Mouse (Mus musculus): ENCODE results near the gene Wnt5b. TPM values are rescaled to one million over a fixed set of nuclear protein-coding genes. Genes with fewer than 3 reads are reported as not detected.

Gene Wnt5b
- polyA plus RNA-seq, 1 experiment from 2014 or later = 11.4 TPM

DNA sequence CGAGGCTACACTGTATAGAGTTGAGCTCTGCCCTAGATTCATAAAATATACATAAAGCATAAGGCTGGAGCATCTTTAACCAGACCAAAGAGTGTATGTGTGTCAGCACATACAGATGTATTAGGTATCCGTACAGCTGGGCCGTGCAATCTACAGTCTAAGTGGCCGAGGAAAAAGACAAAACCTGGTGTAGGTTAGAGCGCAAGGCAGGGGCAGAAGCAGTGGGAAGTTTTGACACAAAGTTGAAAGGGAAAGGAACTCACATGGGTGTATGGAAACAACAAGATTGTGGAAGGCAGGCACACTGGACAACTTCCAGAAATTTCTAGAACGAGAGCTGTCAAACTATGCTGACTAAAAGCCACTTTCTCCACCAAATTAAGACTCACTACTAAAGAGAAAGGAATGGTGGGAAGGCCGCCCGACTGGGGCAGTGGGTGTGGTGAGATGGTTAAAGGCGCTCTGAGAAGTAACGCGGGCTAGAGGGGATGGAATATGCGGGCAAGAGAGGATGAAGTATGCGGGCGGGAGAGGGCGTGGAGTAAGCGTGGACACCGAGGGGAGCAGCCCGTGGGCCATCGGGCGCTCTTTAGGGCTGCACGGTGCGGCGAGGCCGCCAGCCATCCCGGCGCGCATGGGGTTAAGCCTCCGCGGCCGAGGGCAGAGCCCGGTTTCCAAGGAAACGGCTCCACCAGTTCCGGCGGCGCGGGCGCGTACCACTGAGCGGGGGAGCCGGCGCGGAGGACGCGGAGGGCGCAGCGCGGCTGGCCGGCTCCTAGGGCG, 65.4 kb downstream of the Wnt5b start:
- 2% methylated on average over 21 of the region's 49 CpGs for WGBS
- Histone ChIP-seq H3K4me2 (ENCODE audit: low read depth, low read length) (peak overlapping the region; percentile 100), H3K4me3 (ENCODE audit: low read depth, low read length) (peak overlapping the region; percentile 81), H3K9ac (ENCODE audit: low read depth, low read length) (peak overlapping the region; percentile 94), H3K9me3 (ENCODE audit: control insufficient read depth, low read length) (no peaks in the 10 kb centered on the region), H3K4me1 (ENCODE audit: control insufficient read depth, insufficient read depth, low read length) (peaks cover 19% of the 10 kb centered on the region), H3K27me3 (replicated peaks; ENCODE audit: control insufficient read depth, insufficient read depth, low read length) (no peaks in the 10 kb centered on the region), H3K36me3 (ENCODE audit: control insufficient read depth, insufficient read depth, low read length) (peaks cover 12% of the 10 kb centered on the region), H3K27ac (replicated peaks; ENCODE audit: low read depth, low read length) (peak overlapping the region; percentile 99)
- peak; percentile 95 for ATAC-seq (ENCODE audit: low read depth)
- DNase-seq (ENCODE audit: low spot score) = peak; percentile 95

DNA sequence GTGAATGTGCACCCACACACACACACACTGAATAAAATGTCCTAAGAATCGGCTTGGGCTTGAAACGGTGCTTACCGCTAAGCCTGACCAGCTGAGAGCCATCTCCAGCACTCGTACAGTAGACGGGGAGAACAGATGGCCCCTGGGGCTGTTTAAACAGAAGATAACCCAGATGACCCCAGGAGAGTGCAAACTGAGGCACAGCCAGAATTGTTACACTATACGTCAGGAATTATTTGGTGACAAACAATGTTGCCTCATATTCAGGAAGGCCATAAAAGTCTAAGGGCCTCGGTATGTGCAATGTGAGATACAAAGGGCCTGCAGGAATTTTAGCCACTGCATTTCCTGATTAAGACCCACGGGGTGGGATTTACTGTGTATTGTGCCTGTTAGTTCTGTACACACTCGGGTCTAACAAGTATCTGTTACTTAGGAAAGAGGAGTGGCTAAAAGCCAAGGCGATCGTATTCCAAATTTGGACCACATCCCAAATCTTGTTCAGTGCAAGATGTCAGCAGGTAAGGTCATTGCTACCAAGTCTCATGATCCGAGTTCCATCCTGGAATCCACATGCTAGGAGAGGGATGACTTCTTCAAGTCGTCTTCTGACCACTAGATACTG, 66.3 kb downstream of the Wnt5b start:
- Histone ChIP-seq H3K27ac (replicated peaks; ENCODE audit: low read depth, low read length) (peak overlapping the region; percentile 99), H3K4me3 (ENCODE audit: low read depth, low read length) (no peak overlapping the region)
- DNase-seq (ENCODE audit: low spot score) = peak; percentile 53

DNA sequence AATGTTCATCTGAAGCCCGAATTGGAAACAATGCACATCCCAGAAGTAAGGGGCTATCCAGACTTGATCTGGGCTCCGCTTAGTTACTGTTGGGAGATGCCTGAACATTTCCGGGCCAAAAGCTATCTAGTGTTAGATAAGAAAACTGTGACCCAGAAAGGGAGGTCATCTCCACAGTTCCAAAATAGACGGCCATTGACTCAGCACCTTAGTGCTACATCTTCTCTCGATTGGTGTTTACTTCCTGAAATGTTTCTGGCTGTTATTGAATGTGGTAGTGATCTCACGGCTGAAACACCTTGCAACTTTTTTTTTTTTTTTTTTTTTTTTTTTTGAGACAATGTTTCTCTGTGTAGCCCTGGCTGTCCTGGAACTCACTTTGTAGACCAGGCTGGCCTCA, 68.2 kb downstream of the Wnt5b start:
- DNase-seq (ENCODE audit: low spot score) = no peak
- Histone ChIP-seq H3K27me3 (replicated peaks; ENCODE audit: control insufficient read depth, insufficient read depth, low read length) (no peaks in the 10 kb centered on the region), H3K4me3 (ENCODE audit: low read depth, low read length) (no peak overlapping the region), H3K9ac (ENCODE audit: low read depth, low read length) (no peak overlapping the region), H3K27ac (replicated peaks; ENCODE audit: low read depth, low read length) (no peak overlapping the region), H3K4me2 (ENCODE audit: low read depth, low read length) (no peak overlapping the region), H3K9me3 (ENCODE audit: control insufficient read depth, low read length) (no peaks in the 10 kb centered on the region), H3K36me3 (ENCODE audit: control insufficient read depth, insufficient read depth, low read length) (0 out of 2 replicates have a peak, but pooled peaks cover 2% of the 10 kb centered on the region), H3K4me1 (ENCODE audit: control insufficient read depth, insufficient read depth, low read length) (peaks cover 12% of the 10 kb centered on the region)
- WGBS = 86% methylated on average over 6 of the region's 6 CpGs
- no peak for ATAC-seq (ENCODE audit: low read depth)

More for the DNA sequence above, 66.3 kb downstream of the Wnt5b start:
- Histone ChIP-seq H3K4me1 (ENCODE audit: control insufficient read depth, insufficient read depth, low read length) (peaks cover 15% of the 10 kb centered on the region), H3K36me3 (ENCODE audit: control insufficient read depth, insufficient read depth, low read length) (0 out of 2 replicates have a peak, but pooled peaks cover 4% of the 10 kb centered on the region), H3K9ac (ENCODE audit: low read depth, low read length) (0 out of 2 replicates have a peak overlapping the region, but pooled peaks have one; percentile 10), H3K27me3 (replicated peaks; ENCODE audit: control insufficient read depth, insufficient read depth, low read length) (no peaks in the 10 kb centered on the region), H3K9me3 (ENCODE audit: control insufficient read depth, low read length) (no peaks in the 10 kb centered on the region), H3K4me2 (ENCODE audit: low read depth, low read length) (peak overlapping the region; percentile 100; the same call in 1 of the 2 replicates)
- 35% methylated on average over 13 of the region's 13 CpGs for WGBS
- no peak for ATAC-seq (ENCODE audit: low read depth)

DNA sequence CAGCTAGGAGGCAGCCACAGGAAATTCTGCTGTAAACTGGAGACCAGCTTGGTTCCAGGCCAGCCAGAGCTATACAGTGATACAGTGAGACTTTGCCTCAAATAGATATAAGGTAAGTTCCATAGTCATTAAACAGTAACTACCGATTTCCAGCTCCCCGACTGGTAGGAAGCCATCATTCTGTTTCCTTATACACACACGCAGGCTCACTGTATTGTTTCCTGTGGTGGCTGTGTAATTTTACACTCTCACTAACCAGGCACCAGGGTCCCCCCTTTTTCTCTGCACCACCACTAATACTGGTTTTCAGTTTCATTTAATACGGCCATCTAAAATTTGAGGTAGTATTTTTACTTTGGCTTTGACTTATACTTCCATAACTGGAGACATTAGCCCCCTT, 70.2 kb downstream of the Wnt5b start:
- Histone ChIP-seq H3K27me3 (replicated peaks; ENCODE audit: control insufficient read depth, insufficient read depth, low read length) (no peaks in the 10 kb centered on the region), H3K9me3 (ENCODE audit: control insufficient read depth, low read length) (no peaks in the 10 kb centered on the region), H3K4me2 (ENCODE audit: low read depth, low read length) (no peak overlapping the region), H3K4me3 (ENCODE audit: low read depth, low read length) (no peak overlapping the region), H3K4me1 (ENCODE audit: control insufficient read depth, insufficient read depth, low read length) (peaks cover 12% of the 10 kb centered on the region), H3K9ac (ENCODE audit: low read depth, low read length) (no peak overlapping the region), H3K36me3 (ENCODE audit: control insufficient read depth, insufficient read depth, low read length) (no peaks in the 10 kb centered on the region), H3K27ac (replicated peaks; ENCODE audit: low read depth, low read length) (no peak overlapping the region)
- WGBS = 58% methylated on average over 4 of the region's 4 CpGs
- ATAC-seq (ENCODE audit: low read depth) = no peak
- no peak for DNase-seq (ENCODE audit: low spot score)

DNA sequence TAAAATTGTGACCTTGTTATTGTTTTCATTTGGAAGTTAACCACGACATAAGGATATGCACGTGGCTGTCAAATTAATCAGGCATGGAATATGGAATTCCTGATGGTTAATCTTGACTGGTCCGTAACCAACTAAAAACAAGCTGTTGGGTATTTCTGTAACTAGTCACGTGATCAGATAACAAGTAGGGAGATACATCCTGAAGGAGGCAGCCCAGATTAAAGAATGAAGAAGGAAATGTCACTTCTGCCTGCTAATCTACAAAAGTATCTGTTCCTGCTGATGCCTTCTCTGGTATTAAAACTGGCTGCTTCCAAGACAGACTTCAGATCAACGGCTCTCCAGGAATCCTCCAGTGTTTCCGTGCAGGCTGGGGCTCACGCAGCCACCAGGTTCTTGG, 70.7 kb downstream of the Wnt5b start:
- no peak overlapping the region for H3K27ac ChIP-seq (replicated peaks; ENCODE audit: low read depth, low read length)
- H3K4me1 ChIP-seq (ENCODE audit: control insufficient read depth, insufficient read depth, low read length) = peaks cover 11% of the 10 kb centered on the region
- DNase-seq (ENCODE audit: low spot score) = no peak
- no peaks in the 10 kb centered on the region for H3K36me3 ChIP-seq (ENCODE audit: control insufficient read depth, insufficient read depth, low read length)
- H3K4me3 ChIP-seq (ENCODE audit: low read depth, low read length) = no peak overlapping the region
- no peaks in the 10 kb centered on the region for H3K9me3 ChIP-seq (ENCODE audit: control insufficient read depth, low read length)
- WGBS = 59% methylated on average over 7 of the region's 7 CpGs
- H3K9ac ChIP-seq (ENCODE audit: low read depth, low read length) = no peak overlapping the region
- H3K4me2 ChIP-seq (ENCODE audit: low read depth, low read length) = no peak overlapping the region
- H3K27me3 ChIP-seq (replicated peaks; ENCODE audit: control insufficient read depth, insufficient read depth, low read length) = no peaks in the 10 kb centered on the region
- ATAC-seq (ENCODE audit: low read depth) = no peak

DNA sequence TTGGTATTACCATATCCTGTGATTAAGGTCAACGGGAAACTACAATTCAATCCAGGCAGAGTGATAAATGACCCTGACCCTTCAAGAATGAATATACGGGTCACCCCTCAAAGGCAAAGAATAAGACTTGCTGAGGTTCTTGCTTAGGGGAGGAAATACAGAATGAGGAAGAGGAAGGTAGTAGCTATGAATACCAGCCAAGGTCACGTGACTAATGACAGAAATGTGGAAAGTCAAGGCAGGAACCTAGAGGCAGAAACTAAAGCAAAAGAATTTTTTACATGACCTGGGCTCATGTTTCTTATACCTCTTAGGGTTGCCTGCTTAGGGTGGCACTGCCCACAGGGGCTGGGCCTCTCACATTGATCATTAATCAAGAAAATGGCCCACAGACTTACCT, 71.4 kb downstream of the Wnt5b start:
- Histone ChIP-seq H3K27me3 (replicated peaks; ENCODE audit: control insufficient read depth, insufficient read depth, low read length) (no peaks in the 10 kb centered on the region), H3K4me1 (ENCODE audit: control insufficient read depth, insufficient read depth, low read length) (peaks cover 3% of the 10 kb centered on the region), H3K9me3 (ENCODE audit: control insufficient read depth, low read length) (no peaks in the 10 kb centered on the region), H3K4me3 (ENCODE audit: low read depth, low read length) (no peak overlapping the region), H3K4me2 (ENCODE audit: low read depth, low read length) (no peak overlapping the region), H3K36me3 (ENCODE audit: control insufficient read depth, insufficient read depth, low read length) (no peaks in the 10 kb centered on the region), H3K9ac (ENCODE audit: low read depth, low read length) (no peak overlapping the region), H3K27ac (replicated peaks; ENCODE audit: low read depth, low read length) (no peak overlapping the region)
- WGBS = 84% methylated on average over 3 of the region's 3 CpGs
- no peak for DNase-seq (ENCODE audit: low spot score)
- no peak for ATAC-seq (ENCODE audit: low read depth)

DNA sequence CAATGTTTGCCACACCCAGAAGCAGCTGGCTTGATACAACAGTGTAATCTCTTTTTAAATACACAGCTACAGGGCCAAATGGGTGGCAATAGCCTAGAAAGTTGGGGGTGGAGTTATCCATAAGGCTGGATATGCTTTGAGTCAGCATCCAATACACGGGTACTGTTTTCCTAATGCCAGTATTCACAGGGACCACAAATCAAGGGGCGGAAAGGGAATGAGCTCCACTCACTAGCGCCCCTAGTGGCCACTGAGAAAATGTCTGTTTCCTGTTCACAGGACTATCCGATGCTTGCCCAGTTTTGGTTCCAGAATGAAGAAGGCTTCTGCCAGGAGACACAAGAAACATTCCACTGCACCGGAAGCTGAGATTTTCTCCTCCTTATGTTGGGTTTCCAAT, 72.0 kb downstream of the Wnt5b start:
- H3K27me3 ChIP-seq (replicated peaks; ENCODE audit: control insufficient read depth, insufficient read depth, low read length) = no peaks in the 10 kb centered on the region
- H3K4me2 ChIP-seq (ENCODE audit: low read depth, low read length) = no peak overlapping the region
- DNase-seq (ENCODE audit: low spot score) (no peak), ATAC-seq (ENCODE audit: low read depth) (no peak)
- no peak overlapping the region for H3K4me3 ChIP-seq (ENCODE audit: low read depth, low read length)
- WGBS = 27% methylated on average over 5 of the region's 5 CpGs
- no peaks in the 10 kb centered on the region for H3K9me3 ChIP-seq (ENCODE audit: control insufficient read depth, low read length)
- H3K36me3 ChIP-seq (ENCODE audit: control insufficient read depth, insufficient read depth, low read length) = no peaks in the 10 kb centered on the region
- no peak overlapping the region for H3K9ac ChIP-seq (ENCODE audit: low read depth, low read length)
- no peaks in the 10 kb centered on the region; the same call in 1 of the 2 replicates for H3K4me1 ChIP-seq (ENCODE audit: control insufficient read depth, insufficient read depth, low read length)
- H3K27ac ChIP-seq (replicated peaks; ENCODE audit: low read depth, low read length) = no peak overlapping the region

DNA sequence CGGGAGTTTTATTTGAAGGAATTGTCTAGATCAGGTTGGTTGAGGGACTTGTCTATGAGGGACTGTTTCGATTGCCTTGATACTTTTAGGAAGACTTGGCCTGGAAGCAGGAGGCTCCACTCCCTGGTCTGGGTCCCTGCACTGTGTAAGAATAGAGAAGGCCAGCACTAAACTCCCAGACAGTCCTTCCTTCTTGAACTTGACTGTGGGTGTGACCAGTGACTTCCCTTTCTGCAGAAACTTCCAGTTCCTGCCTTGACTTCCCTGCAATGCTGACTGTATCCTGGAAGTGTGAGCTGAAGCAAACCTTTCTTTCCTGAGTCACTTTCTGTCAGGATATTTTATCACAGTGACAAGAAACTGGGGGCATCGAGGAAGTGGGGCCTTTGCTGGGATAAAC, 73.4 kb downstream of the Wnt5b start:
- Histone ChIP-seq H3K4me3 (ENCODE audit: low read depth, low read length) (no peak overlapping the region), H3K4me1 (ENCODE audit: control insufficient read depth, insufficient read depth, low read length) (no peaks in the 10 kb centered on the region), H3K36me3 (ENCODE audit: control insufficient read depth, insufficient read depth, low read length) (no peaks in the 10 kb centered on the region), H3K9ac (ENCODE audit: low read depth, low read length) (no peak overlapping the region), H3K27ac (replicated peaks; ENCODE audit: low read depth, low read length) (no peak overlapping the region), H3K4me2 (ENCODE audit: low read depth, low read length) (no peak overlapping the region), H3K27me3 (replicated peaks; ENCODE audit: control insufficient read depth, insufficient read depth, low read length) (no peaks in the 10 kb centered on the region), H3K9me3 (ENCODE audit: control insufficient read depth, low read length) (no peaks in the 10 kb centered on the region)
- DNase-seq (ENCODE audit: low spot score) = no peak
- 81% methylated on average over 3 of the region's 3 CpGs for WGBS
- no peak for ATAC-seq (ENCODE audit: low read depth)

DNA sequence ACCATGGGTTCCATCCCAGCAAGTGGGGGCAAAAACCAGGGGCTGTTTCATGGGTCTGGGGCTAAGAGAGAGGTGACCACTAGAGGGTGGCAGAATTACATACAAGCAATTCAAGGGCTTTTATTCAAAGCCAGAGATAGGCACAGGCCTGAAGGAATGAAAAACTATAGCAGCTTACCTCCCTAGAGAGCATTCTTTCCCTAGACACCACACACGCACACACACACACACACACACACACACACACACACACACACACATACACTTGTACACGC, 76.4 kb downstream of the Wnt5b start:
- DNase-seq (ENCODE audit: low spot score) (no peak), ATAC-seq (ENCODE audit: low read depth) (no peak)
- Histone ChIP-seq H3K4me2 (ENCODE audit: low read depth, low read length) (no peak overlapping the region), H3K9ac (ENCODE audit: low read depth, low read length) (no peak overlapping the region), H3K27me3 (replicated peaks; ENCODE audit: control insufficient read depth, insufficient read depth, low read length) (no peaks in the 10 kb centered on the region), H3K27ac (replicated peaks; ENCODE audit: low read depth, low read length) (no peak overlapping the region), H3K4me1 (ENCODE audit: control insufficient read depth, insufficient read depth, low read length) (no peaks in the 10 kb centered on the region), H3K36me3 (ENCODE audit: control insufficient read depth, insufficient read depth, low read length) (no peaks in the 10 kb centered on the region), H3K4me3 (ENCODE audit: low read depth, low read length) (no peak overlapping the region), H3K9me3 (ENCODE audit: control insufficient read depth, low read length) (no peaks in the 10 kb centered on the region)
- 85% methylated on average over 2 of the region's 2 CpGs for WGBS

Measured in embryonic facial prominence, embryonic 14.5 days (tissue).